Mouse (Mus musculus) bone marrow macrophage, adult 2 months (primary cell): ENCODE data around the gene Vmn1r215.

ENCODE experiments used
- CTCF ChIP-seq: IDR thresholded peaks from 2 replicates; pipeline ENCODE4 v1.5.1; 2012; ENCODE audit warnings: low read depth, mild to moderate bottlenecking, low read length, moderate library complexity
- POLR2A ChIP-seq: IDR thresholded peaks from 2 replicates; pipeline ENCODE4 v1.6.1; 2012; ENCODE audit warnings: mild to moderate bottlenecking, low read depth, low read length, borderline replicate concordance

GRCm38 (mm10) chr13:23069312-23069711, 1.5 kb downstream of the Vmn1r215 start:
- TF ChIP-seq CTCF (no peak), POLR2A (no peak)
